Mouse (Mus musculus) cerebellum, adult 9-11 months (tissue): ENCODE measurements around the gene Herc6.
"Not testable (repeated sequence)": the region's sequence is repeated elsewhere in the genome, so short reads cannot be mapped to it uniquely, and the experiment has no call there.

ENCODE experiments used
- DNase-seq: peaks from one replicate; pipeline ENCODE4 v3.0.0; 2022

The Herc6 gene

GRCm38 (mm10) chr6:57580881-57581548 lies at the start of gene Herc6:
Gene Herc6, plus strand, starts transcription at chr6:57581000.
- peak; percentile 5 for DNase-seq

- DNase-seq: no peak
Observed at GRCm38 (mm10) chr6:57531011-57531410, 49.8 kb upstream of the Herc6 start.

- DNase-seq: no peak
Observed at GRCm38 (mm10) chr6:57531441-57531840, 49.4 kb upstream of the Herc6 start.

GRCm38 (mm10) chr6:57532022-57532421 lies 48.8 kb upstream of the Herc6 start:
- DNase-seq: no peak

- DNase-seq: no peak
Observed at GRCm38 (mm10) chr6:57533410-57533809, 47.4 kb upstream of the Herc6 start.

- DNase-seq: peak; percentile 56
Observed at GRCm38 (mm10) chr6:57534231-57534610, 46.6 kb upstream of the Herc6 start.

GRCm38 (mm10) chr6:57534611-57535286 lies 46.1 kb upstream of the Herc6 start:
- peak; percentile 62 for DNase-seq

- peak; percentile 99 for DNase-seq
Observed at GRCm38 (mm10) chr6:57535386-57535936, 45.3 kb upstream of the Herc6 start, which contains the start of gene Ppm1k. Gene Ppm1k, minus strand, starts transcription at chr6:57535468.

GRCm38 (mm10) chr6:57535971-57536669 lies 44.7 kb upstream of the Herc6 start:
- DNase-seq: peak; percentile 67

- no peak for DNase-seq
Observed at GRCm38 (mm10) chr6:57537887-57538286, 42.9 kb upstream of the Herc6 start.

GRCm38 (mm10) chr6:57540950-57541498 lies 39.8 kb upstream of the Herc6 start:
- no peak for DNase-seq

- DNase-seq: no peak
Observed at GRCm38 (mm10) chr6:57541737-57542335, 39.0 kb upstream of the Herc6 start.

GRCm38 (mm10) chr6:57543591-57543990 lies 37.2 kb upstream of the Herc6 start:
- not testable (repeated sequence) for DNase-seq

- no peak for DNase-seq
Observed at GRCm38 (mm10) chr6:57544866-57545265, 35.9 kb upstream of the Herc6 start.

GRCm38 (mm10) chr6:57551211-57551796 lies 29.5 kb upstream of the Herc6 start:
- DNase-seq: no peak

- no peak for DNase-seq
Observed at GRCm38 (mm10) chr6:57557796-57558317, 22.9 kb upstream of the Herc6 start.

GRCm38 (mm10) chr6:57563454-57563853 lies 17.3 kb upstream of the Herc6 start:
- DNase-seq: no peak

- DNase-seq: no peak
Observed at GRCm38 (mm10) chr6:57565452-57565851, 15.3 kb upstream of the Herc6 start.

GRCm38 (mm10) chr6:57567630-57568029 lies 13.2 kb upstream of the Herc6 start:
- DNase-seq: no peak

GRCm38 (mm10) chr6:57570170-57570974 lies 10.4 kb upstream of the Herc6 start:
- DNase-seq: peak; percentile 18

- no peak for DNase-seq
Observed at GRCm38 (mm10) chr6:57571587-57571986, 9.2 kb upstream of the Herc6 start.
